Mouse (Mus musculus): Measurements from ENCODE around the gene D630045J12Rik. TPM values are rescaled to one million over a fixed set of nuclear protein-coding genes. Genes with fewer than 3 reads are reported as not detected.

Gene D630045J12Rik
- polyA plus RNA-seq, 1 experiment from 2014 or later = 0.28 TPM

DNA sequence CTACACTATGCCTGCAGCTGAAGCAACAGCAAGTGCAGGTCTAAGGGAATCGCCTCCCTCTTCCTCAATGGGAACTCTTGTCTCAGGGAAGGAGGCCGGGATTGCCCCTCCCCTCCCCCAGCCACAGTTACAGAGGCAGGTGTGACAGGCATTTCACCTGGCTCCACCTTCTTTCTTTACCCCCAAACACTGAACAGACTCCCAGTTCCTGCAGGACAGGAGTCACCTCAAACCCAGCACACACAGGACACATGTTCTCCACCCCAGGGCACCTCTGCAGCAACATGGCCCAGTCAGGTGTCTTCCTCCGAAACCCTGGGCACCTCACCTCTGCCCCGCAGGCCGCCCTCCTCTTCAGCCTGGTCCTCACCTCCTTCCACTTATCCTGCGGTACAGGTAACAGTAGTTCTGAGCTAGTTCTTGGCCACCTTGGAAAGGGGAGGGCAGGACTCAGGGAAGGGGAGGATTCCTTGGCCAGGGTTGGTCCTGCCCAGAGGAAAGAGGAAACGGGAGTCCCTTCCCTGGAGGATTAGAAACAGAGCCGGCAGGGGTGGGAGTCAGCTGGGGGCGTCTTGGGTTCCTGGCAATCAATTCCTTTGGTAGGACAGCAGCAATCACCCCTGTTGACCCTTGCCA is 144.5 kb downstream of the D630045J12Rik start, which contains the start of gene Tmem213:
Gene Tmem213, plus strand, starts transcription at position 96 of the 636 bp plus-strand sequence.
- WGBS (ENCODE audit: insufficient replicate concordance) = 22% methylated on average over 9 of the region's 9 CpGs
- H3K36me3 ChIP-seq = no peaks in the 10 kb centered on the region
- H3K9ac ChIP-seq = no peak within 1 kb of the TSS
- no peaks in the 10 kb centered on the region for H3K9me3 ChIP-seq (replicated peaks)
- H3K4me3 ChIP-seq (replicated peaks) = no peak within 1 kb of the TSS
- H3K27me3 ChIP-seq = peaks cover 13% of the 10 kb centered on the region; the same call in 1 of the 2 replicates
- H3K4me2 ChIP-seq = no peak within 1 kb of the TSS
- H3K27ac ChIP-seq = no peak within 1 kb of the TSS
- H3K4me1 ChIP-seq (replicated peaks) = 0 out of 2 replicates have a peak, but pooled peaks cover 3% of the 10 kb centered on the region
- ATAC-seq (ENCODE audit: low read depth) (no peak), DNase-seq (no peak)

DNA sequence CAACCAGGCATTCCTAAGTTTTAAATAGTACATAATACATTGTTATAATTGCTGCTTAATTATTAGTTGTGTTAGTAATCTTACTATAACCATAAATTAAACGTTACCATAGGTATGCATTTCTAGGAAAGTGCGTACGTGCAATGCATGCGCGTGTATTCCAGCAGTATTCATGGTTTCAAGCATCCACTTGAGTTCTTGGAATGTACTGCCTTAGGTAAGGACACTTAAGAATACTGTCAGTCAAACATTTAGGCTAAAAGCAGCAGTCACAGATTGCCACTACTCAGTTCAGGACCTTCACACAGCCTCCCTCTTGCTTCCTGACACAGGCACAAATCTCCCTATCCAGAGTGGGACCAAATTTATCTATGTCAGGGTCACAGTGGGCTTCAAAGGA is 145.4 kb downstream of the D630045J12Rik start:
- DNase-seq (no peak), ATAC-seq (ENCODE audit: low read depth) (no peak)
- Histone ChIP-seq H3K4me1 (replicated peaks) (peaks cover 11% of the 10 kb centered on the region), H3K9me3 (replicated peaks) (no peaks in the 10 kb centered on the region), H3K36me3 (no peaks in the 10 kb centered on the region), H3K27me3 (peaks cover 13% of the 10 kb centered on the region; the same call in 1 of the 2 replicates), H3K27ac (no peak overlapping the region), H3K4me2 (no peak overlapping the region), H3K4me3 (replicated peaks) (no peak overlapping the region), H3K9ac (no peak overlapping the region)
- WGBS (ENCODE audit: insufficient replicate concordance) = 81% methylated on average over 5 of the region's 5 CpGs

DNA sequence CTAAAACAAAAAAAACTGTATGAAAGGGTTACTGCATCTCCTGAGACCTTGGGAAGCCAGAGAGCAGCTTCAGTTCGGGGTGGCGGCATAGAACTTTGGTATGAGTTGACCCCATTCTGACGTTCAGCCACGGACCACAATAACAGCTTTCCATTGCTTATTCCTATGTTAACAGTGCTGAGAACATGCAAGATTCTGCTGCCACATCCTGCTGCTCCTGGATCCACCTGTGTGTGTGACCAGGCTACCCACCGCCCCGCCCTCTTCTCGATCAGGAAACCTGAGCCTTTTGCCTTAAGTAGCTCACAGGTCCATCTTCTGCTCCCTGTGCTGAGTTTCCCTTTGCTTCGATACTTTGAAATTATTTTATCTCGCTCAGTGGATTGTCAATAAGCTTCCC is 147.9 kb downstream of the D630045J12Rik start:
- peaks cover 12% of the 10 kb centered on the region; the same call in 1 of the 2 replicates for H3K27me3 ChIP-seq
- no peak overlapping the region for H3K4me3 ChIP-seq (replicated peaks)
- H3K9me3 ChIP-seq (replicated peaks) = no peaks in the 10 kb centered on the region
- 78% methylated on average over 9 of the region's 9 CpGs for WGBS (ENCODE audit: insufficient replicate concordance)
- no peak overlapping the region for H3K4me2 ChIP-seq
- no peak overlapping the region for H3K27ac ChIP-seq
- H3K36me3 ChIP-seq = no peaks in the 10 kb centered on the region
- no peak overlapping the region for H3K9ac ChIP-seq
- DNase-seq (no peak), ATAC-seq (ENCODE audit: low read depth) (no peak)
- peaks cover 13% of the 10 kb centered on the region for H3K4me1 ChIP-seq (replicated peaks)

DNA sequence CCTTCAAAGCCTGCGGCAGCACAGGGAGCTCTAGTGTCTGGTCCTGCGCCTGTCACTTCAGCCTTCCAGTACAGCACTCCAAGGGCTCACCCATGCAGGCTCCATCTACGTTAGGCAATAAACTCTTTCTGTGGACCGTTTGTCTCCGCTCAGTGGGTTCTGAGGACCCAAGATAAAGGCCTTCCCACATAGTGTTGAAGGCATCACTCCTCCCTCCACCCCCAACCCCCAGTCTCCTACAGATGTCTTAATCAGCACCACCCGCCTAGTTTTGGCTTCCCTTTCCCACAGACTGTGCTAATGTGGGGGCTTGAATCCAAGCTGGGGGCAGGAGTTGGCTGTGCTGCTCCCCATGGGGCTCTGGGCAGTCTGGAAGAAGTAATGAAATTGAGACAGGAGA is 150.0 kb downstream of the D630045J12Rik start:
- Histone ChIP-seq H3K36me3 (no peaks in the 10 kb centered on the region), H3K27ac (no peak overlapping the region), H3K9me3 (replicated peaks) (no peaks in the 10 kb centered on the region), H3K4me1 (replicated peaks) (peaks cover 10% of the 10 kb centered on the region), H3K27me3 (no peaks in the 10 kb centered on the region), H3K4me3 (replicated peaks) (no peak overlapping the region), H3K9ac (no peak overlapping the region), H3K4me2 (no peak overlapping the region)
- 17% methylated on average over 6 of the region's 6 CpGs for WGBS (ENCODE audit: insufficient replicate concordance)
- peak; percentile 10 for DNase-seq
- ATAC-seq (ENCODE audit: low read depth) = peak; percentile 81

DNA sequence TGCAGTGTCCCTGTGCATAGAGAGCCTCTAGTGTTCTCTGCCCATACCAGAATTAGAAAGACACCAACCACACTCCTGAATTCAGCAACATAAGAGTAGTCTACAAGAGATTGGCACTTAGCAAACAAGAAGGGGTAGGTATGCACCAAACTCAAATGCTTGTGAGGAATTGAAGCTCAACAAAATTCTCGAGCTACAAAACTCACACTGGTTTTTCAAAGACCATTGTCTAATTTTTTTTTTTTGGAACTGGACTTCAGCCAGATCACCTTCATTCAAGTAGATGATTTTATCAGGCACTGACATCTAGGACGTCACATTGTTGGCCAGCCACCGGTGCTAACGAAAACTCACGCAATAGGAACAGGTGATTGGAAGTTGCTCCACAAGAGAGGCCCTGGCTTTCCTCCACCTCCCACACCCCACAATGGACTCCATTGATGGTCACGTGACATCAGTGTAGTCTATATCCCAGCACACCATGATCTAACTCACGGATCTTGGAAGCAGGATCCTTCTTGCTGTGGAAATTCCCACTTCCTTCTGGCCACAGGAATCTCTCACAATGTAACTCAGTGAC is 151.5 kb downstream of the D630045J12Rik start:
- ATAC-seq (ENCODE audit: low read depth) = no peak
- H3K4me2 ChIP-seq = no peak overlapping the region
- 74% methylated on average over 7 of the region's 7 CpGs for WGBS (ENCODE audit: insufficient replicate concordance)

DNA sequence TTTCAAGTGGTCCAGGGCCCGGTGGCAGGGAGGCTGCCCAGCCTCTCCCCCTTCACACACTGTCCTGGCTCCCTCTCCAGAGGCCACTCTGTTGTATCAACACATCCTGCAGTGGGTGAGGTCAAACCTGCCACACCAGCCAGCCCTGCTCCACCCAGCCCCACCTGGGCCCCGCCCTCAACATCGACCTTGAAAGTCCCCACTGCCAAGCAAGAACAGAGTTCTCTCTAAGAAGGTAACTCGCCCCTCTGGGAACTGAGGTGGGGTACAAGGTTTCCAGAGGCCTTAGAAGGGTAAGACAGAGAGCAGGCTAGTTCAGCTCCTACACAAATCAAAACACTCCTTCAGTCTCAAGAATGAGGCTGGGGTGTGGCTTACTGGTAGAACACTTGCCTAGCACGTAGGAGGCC is 156.8 kb downstream of the D630045J12Rik start:
- Histone ChIP-seq H3K27me3 (no peaks in the 10 kb centered on the region), H3K4me1 (replicated peaks) (peaks cover 5% of the 10 kb centered on the region), H3K4me2 (no peak overlapping the region), H3K9ac (no peak overlapping the region), H3K4me3 (replicated peaks) (no peak overlapping the region), H3K9me3 (replicated peaks) (no peaks in the 10 kb centered on the region), H3K36me3 (no peaks in the 10 kb centered on the region), H3K27ac (no peak overlapping the region)
- ATAC-seq (ENCODE audit: low read depth) (no peak), DNase-seq (no peak)
- WGBS (ENCODE audit: insufficient replicate concordance) = 41% methylated on average over 5 of the region's 5 CpGs

More for the DNA sequence above, 151.5 kb downstream of the D630045J12Rik start:
- Histone ChIP-seq H3K36me3 (no peaks in the 10 kb centered on the region), H3K27ac (no peak overlapping the region), H3K27me3 (no peaks in the 10 kb centered on the region), H3K4me1 (replicated peaks) (peaks cover 10% of the 10 kb centered on the region), H3K9me3 (replicated peaks) (no peaks in the 10 kb centered on the region), H3K9ac (no peak overlapping the region), H3K4me3 (replicated peaks) (no peak overlapping the region)
- no peak for DNase-seq

DNA sequence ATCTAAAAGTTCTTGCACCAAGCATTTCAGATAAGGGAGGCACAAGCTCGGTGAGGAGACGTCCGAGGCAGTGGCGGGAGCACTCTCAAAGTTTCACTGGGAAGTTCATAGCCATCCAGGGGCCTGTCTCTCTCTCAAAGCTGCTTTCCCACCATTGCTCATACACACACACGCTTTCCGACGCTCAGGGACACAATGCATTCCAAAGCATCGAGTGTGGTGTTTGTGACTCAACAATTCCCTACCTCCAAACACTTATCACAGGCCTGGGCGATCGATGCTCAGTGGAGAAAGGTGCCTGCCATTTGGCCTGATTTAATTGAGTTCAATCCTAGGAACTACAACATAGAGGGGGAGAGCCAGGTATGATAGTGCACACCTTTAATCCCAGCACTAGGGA is 159.1 kb downstream of the D630045J12Rik start:
- Histone ChIP-seq H3K9me3 (replicated peaks) (no peaks in the 10 kb centered on the region), H3K4me2 (no peak overlapping the region), H3K4me3 (replicated peaks) (no peak overlapping the region), H3K4me1 (replicated peaks) (peaks cover 5% of the 10 kb centered on the region), H3K36me3 (no peaks in the 10 kb centered on the region), H3K27ac (no peak overlapping the region), H3K27me3 (no peaks in the 10 kb centered on the region), H3K9ac (no peak overlapping the region)
- ATAC-seq (ENCODE audit: low read depth) = no peak
- 68% methylated on average over 10 of the region's 10 CpGs for WGBS (ENCODE audit: insufficient replicate concordance)
- no peak for DNase-seq

DNA sequence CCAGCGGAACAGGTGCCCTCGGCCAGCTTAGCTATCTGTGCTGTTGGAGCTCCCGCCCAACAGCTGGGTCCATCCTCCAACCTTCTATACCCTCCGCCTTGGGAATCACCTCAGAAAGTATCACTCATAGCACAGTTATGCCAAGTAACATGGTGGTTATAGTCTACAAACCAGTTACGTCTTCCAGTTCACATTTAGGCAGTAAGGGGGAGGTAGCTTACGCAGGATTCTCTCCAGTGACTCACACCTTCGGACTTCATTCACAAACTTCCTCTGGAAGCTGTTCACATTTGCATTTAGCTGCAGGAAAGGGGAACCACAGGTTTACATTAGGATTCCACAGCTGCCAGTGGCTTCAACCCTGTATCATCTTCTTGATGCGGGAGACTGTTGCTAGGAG is 161.3 kb downstream of the D630045J12Rik start:
- ATAC-seq (ENCODE audit: low read depth) = no peak
- Histone ChIP-seq H3K9ac (no peak overlapping the region), H3K36me3 (no peaks in the 10 kb centered on the region), H3K9me3 (replicated peaks) (no peaks in the 10 kb centered on the region), H3K4me1 (replicated peaks) (peaks cover 5% of the 10 kb centered on the region), H3K27me3 (no peaks in the 10 kb centered on the region), H3K4me3 (replicated peaks) (no peak overlapping the region), H3K4me2 (no peak overlapping the region), H3K27ac (no peak overlapping the region)
- no peak for DNase-seq
- 74% methylated on average over 8 of the region's 8 CpGs for WGBS (ENCODE audit: insufficient replicate concordance)

DNA sequence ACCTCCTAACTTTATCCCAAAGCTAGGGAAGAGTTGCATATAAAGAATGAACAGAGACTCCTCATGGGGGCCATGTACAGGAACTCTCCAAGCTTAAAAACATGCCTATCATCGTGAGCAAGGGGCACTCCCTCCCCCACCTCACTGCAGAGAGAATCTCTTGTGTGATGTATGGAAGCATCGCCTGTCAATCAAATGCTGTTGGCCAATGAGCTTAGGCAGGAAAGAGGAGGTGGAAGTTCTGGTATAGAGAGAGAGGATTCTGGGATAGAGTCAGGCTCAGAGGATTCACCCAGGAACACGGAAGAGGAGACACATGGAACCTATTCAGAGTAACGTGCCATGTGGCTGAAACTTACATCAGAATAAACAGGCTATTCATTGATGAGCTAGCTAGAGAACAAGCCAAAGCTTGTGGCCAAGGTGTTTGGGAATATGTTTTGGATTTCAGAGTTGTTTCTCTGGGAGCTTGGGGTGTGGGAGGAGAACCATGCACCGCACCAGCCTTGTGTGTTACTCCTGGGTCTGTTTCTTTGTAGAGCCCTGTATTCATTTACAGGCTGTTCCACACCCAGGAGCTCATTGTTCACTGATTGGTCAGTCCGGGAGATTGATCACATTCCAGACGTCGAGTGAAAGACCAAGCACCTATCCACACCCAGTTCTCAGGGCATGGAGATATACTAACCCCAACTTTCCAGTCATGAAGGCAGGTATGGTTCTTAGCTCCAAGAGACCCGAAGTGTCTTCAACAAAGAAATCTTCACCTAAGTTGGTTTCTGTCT is 166.4 kb downstream of the D630045J12Rik start:
- Histone ChIP-seq H3K9me3 (replicated peaks) (no peaks in the 10 kb centered on the region), H3K4me1 (replicated peaks) (no peaks in the 10 kb centered on the region), H3K9ac (no peak overlapping the region), H3K4me3 (replicated peaks) (no peak overlapping the region), H3K4me2 (no peak overlapping the region), H3K27me3 (no peaks in the 10 kb centered on the region), H3K36me3 (no peaks in the 10 kb centered on the region), H3K27ac (no peak overlapping the region)
- no peak for DNase-seq
- ATAC-seq (ENCODE audit: low read depth) = no peak
- 65% methylated on average over 9 of the region's 9 CpGs for WGBS (ENCODE audit: insufficient replicate concordance)

DNA sequence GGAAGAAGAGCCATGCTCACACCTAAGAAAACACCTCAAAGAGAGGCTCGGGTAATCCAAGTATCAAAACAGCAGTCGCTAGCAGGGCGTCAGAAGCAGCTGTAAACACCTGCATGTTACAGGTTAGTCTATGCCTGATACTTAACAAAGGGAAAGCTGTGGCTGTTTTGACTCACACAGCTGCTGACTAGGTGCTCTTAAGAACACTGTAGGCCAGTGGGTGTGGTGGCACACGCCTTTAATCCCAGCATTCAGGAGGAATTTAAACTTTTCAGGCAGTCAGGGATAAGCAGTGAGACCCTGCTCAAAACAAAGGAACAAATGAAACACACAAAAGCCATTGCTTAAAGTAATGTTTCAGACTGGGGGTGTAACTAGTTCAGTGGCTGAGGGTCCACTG is 170.6 kb downstream of the D630045J12Rik start:
- Histone ChIP-seq H3K27me3 (no peaks in the 10 kb centered on the region), H3K4me1 (replicated peaks) (no peaks in the 10 kb centered on the region), H3K36me3 (no peaks in the 10 kb centered on the region), H3K27ac (no peak overlapping the region), H3K9ac (no peak overlapping the region), H3K4me3 (replicated peaks) (no peak overlapping the region), H3K4me2 (no peak overlapping the region), H3K9me3 (replicated peaks) (no peaks in the 10 kb centered on the region)
- DNase-seq (no peak), ATAC-seq (ENCODE audit: low read depth) (no peak)
- 41% methylated on average over 4 of the region's 4 CpGs for WGBS (ENCODE audit: insufficient replicate concordance)

DNA sequence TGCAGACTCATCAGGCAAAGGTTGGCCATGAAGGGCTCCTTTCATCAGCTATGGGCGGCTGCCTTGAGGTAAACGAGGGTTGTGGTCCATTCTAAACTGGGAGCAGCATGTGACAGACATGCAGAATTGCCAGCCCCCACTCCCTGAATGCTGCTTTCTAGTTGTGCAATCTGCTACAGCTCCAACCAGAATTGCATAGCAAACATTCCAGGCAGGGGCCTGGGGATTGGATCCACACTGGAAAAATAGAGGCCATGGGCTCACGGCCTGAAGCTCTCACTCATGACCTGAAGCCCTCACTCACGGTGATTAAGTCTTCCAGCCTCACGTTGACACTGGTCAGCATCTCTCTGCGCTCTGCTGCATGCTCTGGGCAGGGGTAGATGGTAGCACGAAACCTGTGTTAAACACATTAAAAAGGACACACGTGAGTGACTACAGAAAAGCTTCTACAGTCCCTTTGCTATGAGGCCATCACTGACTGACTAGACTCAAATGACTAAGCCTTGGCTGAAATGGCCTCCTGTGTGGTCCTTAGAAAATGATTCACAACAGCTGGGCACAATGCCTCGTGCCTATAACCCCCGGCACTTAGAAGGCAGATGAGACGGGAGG is 172.0 kb downstream of the D630045J12Rik start:
- Histone ChIP-seq H3K4me1 (replicated peaks) (no peaks in the 10 kb centered on the region), H3K9ac (no peak overlapping the region), H3K36me3 (no peaks in the 10 kb centered on the region), H3K27ac (no peak overlapping the region), H3K9me3 (replicated peaks) (no peaks in the 10 kb centered on the region), H3K4me3 (replicated peaks) (no peak overlapping the region), H3K27me3 (no peaks in the 10 kb centered on the region), H3K4me2 (no peak overlapping the region)
- no peak for DNase-seq
- 61% methylated on average over 11 of the region's 11 CpGs for WGBS (ENCODE audit: insufficient replicate concordance)
- peak; percentile 31; the same call in 1 of the 2 replicates for ATAC-seq (ENCODE audit: low read depth)

Measured in liver, embryonic 13.5 days (tissue).